Comparison of ENCODE assay signal across 8 mouse cellular contexts in genomic region chr5:5343267-5343666, GRCm38 (mm10).
DNase-seq lines count a peak whose midpoint lies in the region; ATAC-seq lines count a peak whose summit lies in the region.

No protein-coding gene starts in this region.

- peak overlapping the region; percentile 92 for H3K27ac ChIP-seq in heart, embryonic 16.5 days (ENCODE audit: low read length)
- peak overlapping the region; percentile 95 for H3K27ac ChIP-seq in lung, embryonic 16.5 days (ENCODE audit: low read length)

- 9% methylated on average over 2 of the region's 2 CpGs for WGBS in heart, embryonic 16.5 days
- 18% methylated on average over 2 of the region's 2 CpGs for WGBS in lung, embryonic 16.5 days

- peaks cover under 1% of the 10 kb centered on the region for H3K9me3 ChIP-seq in heart, embryonic 16.5 days (replicated peaks; ENCODE audit: control insufficient read depth, low read length)
- 0 out of 2 replicates have a peak, but pooled peaks cover 1% of the 10 kb centered on the region for H3K9me3 ChIP-seq in lung, embryonic 16.5 days (ENCODE audit: control insufficient read depth, low read length)

- H3K4me1 ChIP-seq in heart, embryonic 16.5 days (ENCODE audit: control insufficient read depth, insufficient read depth, low read length): peaks cover 28% of the 10 kb centered on the region
- peaks cover 32% of the 10 kb centered on the region for H3K4me1 ChIP-seq in lung, embryonic 16.5 days (replicated peaks; ENCODE audit: control insufficient read depth, insufficient read depth, low read length)

- peak; percentile 57 for DNase-seq in adrenal gland, postnatal 10 days
- DNase-seq in adrenal gland, postnatal 4 days (ENCODE audit: low spot score in 2 of 2): no peak
- peak; percentile 34 for DNase-seq in fat pad, adult 2 months (ENCODE audit: extremely low read depth, low read depth, low spot score)
- DNase-seq in left cerebral cortex, adult 11 months (ENCODE audit: low spot score): no peak
- DNase-seq in thymus, adult 18-20 months: no peak
- no peak for DNase-seq in embryo, embryonic 9.5 days (ENCODE audit: extremely low spot score)

- no peak overlapping the region for H3K9ac ChIP-seq in heart, embryonic 16.5 days (ENCODE audit: low read length)
- 0 out of 2 replicates have a peak overlapping the region, but pooled peaks have one; percentile 41 for H3K9ac ChIP-seq in lung, embryonic 16.5 days (ENCODE audit: low read length)

- H3K36me3 ChIP-seq in heart, embryonic 16.5 days (ENCODE audit: control insufficient read depth, insufficient read depth): no peaks in the 10 kb centered on the region
- H3K36me3 ChIP-seq in lung, embryonic 16.5 days (ENCODE audit: control insufficient read depth, insufficient read depth, low read length): no peaks in the 10 kb centered on the region

- H3K4me2 ChIP-seq in heart, embryonic 16.5 days (ENCODE audit: low read depth, low read length): no peak overlapping the region
- H3K4me2 ChIP-seq in lung, embryonic 16.5 days (ENCODE audit: low read depth, low read length): no peak overlapping the region

- no peak overlapping the region for H3K4me3 ChIP-seq in heart, embryonic 16.5 days (ENCODE audit: low read length)
- no peak overlapping the region for H3K4me3 ChIP-seq in lung, embryonic 16.5 days (ENCODE audit: low read length)

- no peaks in the 10 kb centered on the region for H3K27me3 ChIP-seq in heart, embryonic 16.5 days (ENCODE audit: control insufficient read depth, insufficient read depth, low read length)
- H3K27me3 ChIP-seq in lung, embryonic 16.5 days (ENCODE audit: control insufficient read depth, insufficient read depth, low read depth, low read length): no peaks in the 10 kb centered on the region

- ATAC-seq in heart, embryonic 16.5 days (replicated peaks; ENCODE audit: extremely low read depth, insufficient read depth, low FRiP score): peak; percentile 43; the same call in 1 of the 2 replicates
- ATAC-seq in lung, embryonic 16.5 days (ENCODE audit: low read depth): peak; percentile 66

Comparison
In these comparisons a context has a peak if more than half of its experiments do, and no peak if none do; other contexts are left out.
1. DNase-seq: peak in adrenal gland, postnatal 10 days (single experiment) and fat pad, adult 2 months (single experiment); none in adrenal gland, postnatal 4 days (0 of 2), left cerebral cortex, adult 11 months (single experiment), thymus, adult 18-20 months (0 of 2) and embryo, embryonic 9.5 days (single experiment).